Mouse (Mus musculus) neural tube, embryonic 10.5 days (tissue): ENCODE measurements around the gene Otud7a.

Source experiments
- DNase-seq: peaks from one replicate; pipeline ENCODE4 v3.0.0-alpha.2; 2017; ENCODE audit warnings: low spot score; ENCODE audit errors: extremely low spot score

The Otud7a gene

DNA sequence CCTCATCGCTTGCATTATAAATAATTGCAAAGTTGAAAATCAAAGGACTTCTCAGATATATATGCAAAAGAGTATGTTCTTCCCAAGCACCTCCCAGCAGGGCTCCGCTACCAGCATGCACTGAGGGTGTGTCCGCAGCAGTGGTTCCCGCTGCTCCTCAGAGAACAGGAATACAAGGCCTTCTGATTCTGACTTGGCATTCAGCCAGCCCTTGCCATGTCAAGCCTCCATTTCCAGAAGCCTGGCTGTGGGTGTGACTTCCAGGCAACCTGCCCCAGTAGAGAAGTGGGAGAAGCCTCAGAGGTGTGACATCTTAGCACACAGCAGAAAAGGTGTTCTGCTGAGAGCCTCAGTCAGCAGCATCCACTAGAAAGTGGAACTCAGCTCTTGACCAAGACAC, 253.4 kb downstream of the Otud7a start:
- DNase-seq: no peak

DNA sequence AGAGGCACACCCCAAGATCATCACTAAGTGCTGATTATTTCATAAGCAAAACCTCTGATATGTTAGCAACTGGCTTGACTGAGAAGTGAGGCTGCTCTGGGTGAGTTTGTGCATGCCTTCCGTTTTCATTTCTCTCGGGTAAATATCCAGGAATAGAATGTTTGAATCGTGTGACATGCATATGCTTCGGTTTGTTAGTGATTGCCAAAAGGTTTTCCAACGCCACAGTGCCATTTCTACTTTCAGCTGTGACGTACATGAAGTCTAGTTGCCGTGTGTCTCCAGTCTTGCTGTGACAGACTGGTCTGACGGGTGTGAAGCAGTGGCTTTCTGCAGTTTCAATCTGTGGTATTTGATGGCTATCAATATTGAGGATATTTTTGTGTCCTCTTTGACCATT, 273.4 kb downstream of the Otud7a start:
- no peak for DNase-seq

- DNase-seq: no peak
These were observed 274.8 kb downstream of the Otud7a start for GRCm38 (mm10) chr7:63719183-63719944.

DNA sequence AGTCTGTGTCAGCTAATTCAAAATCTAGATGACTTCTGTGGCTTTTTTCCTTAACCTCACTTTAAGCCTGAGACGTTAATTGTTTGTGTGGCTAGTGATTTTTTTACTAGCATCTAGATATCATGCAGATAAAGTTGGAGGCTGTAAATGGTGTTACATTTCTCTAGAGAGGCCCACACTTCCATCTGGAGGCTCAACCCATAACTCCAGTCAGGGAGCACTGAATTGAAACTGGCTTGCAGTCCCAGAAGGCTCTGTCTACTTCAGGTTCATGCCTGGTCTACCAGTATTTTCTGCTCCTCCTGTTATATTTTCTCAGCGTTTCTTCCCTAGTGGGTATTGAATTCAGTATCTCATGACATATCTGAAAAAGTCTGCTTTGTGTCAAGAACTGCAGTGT, 276.1 kb downstream of the Otud7a start:
- no peak for DNase-seq

GRCm38 (mm10) chr7:63725040-63725729, 280.6 kb downstream of the Otud7a start:
- no peak for DNase-seq

- DNase-seq: no peak
These were observed 285.1 kb downstream of the Otud7a start for GRCm38 (mm10) chr7:63729605-63730004.

GRCm38 (mm10) chr7:63730012-63730411, 285.5 kb downstream of the Otud7a start:
- DNase-seq: no peak

DNA sequence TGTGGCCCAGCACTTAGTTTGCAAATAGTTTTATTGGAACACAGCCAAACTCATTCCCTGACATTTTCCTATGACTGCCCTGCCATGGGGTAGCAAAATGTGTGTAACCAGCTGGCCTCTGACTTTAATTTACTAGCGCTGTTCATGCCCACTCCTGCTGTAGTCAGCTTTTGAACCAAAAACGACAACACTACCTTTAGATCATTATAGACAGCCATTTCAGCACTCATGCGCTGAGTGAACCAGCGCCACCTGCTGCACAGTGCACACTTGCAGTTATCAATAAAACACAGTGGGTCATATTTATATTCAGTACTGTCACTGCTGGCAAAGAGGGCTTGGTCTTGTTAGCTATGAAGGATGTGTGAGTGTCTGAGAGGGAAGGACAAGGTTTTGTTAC, 293.2 kb downstream of the Otud7a start:
- DNase-seq: no peak

- DNase-seq: no peak
These were observed 293.6 kb downstream of the Otud7a start for GRCm38 (mm10) chr7:63738142-63738541.

DNA sequence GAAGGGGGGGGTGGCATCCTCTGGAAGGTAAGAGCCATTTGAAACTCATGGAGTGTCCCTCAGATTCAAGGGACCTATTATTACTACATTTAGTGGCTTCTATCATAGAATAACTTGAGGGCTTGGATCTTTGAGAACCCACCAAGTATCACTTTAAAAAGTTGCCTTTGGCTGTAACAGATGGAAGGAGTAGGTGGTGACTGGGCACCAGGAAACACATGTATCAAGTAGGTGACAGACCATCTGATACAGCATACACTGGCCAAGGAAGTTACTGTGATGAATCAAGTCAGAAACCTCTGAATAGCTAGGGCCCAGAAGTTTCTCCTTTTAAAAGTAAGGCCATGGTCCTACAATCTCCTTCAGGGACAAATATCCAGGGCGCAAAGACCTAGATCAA, 298.6 kb downstream of the Otud7a start:
- DNase-seq: no peak

DNA sequence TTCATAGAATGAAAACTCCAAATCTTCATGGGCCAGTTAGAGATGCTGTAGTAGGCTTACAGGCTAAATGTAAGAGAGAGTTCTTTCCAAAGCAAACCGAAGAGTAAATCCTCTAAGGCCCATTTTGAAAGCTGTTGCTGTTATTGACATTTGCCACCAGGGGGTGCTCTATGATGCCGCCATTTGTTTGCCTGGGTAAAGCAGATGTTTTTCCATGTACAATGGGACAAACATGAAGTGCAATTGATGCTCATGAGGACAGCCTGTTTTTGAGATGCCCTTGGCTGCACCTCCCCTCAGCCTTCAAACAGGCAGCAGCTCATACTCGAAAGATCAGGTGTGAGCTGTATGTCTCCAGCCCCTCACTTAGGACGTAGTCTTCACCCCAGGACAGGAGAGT, 307.5 kb downstream of the Otud7a start:
- DNase-seq: peak; percentile 52

- peak; percentile 46 for DNase-seq
These were observed 308.8 kb downstream of the Otud7a start for GRCm38 (mm10) chr7:63753274-63753751.

GRCm38 (mm10) chr7:63754573-63755475, 310.3 kb downstream of the Otud7a start:
- DNase-seq: peak; percentile 53

DNA sequence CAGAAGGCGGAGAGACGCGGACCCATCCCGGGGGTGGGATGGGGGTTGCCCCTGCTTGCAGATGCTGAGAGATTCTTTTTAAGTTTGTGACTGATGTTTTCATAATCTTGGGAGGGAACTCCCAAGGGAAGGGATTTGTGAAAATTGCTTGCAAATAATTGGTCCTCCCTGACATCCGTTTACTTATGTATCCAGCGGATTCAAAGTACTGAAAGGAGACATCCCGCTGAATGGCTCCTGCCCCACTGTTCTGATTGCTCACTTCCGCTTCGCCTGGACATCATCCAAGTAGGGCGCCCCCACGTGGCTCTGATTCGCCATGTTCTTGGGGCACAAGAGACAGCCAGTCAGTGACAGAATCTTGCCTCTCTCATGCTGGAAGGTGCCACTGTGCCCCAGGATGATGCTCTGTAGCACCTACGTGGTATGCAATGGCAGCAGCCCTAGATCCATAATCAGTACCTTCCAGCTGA, 311.0 kb downstream of the Otud7a start:
- DNase-seq: peak; percentile 85

DNA sequence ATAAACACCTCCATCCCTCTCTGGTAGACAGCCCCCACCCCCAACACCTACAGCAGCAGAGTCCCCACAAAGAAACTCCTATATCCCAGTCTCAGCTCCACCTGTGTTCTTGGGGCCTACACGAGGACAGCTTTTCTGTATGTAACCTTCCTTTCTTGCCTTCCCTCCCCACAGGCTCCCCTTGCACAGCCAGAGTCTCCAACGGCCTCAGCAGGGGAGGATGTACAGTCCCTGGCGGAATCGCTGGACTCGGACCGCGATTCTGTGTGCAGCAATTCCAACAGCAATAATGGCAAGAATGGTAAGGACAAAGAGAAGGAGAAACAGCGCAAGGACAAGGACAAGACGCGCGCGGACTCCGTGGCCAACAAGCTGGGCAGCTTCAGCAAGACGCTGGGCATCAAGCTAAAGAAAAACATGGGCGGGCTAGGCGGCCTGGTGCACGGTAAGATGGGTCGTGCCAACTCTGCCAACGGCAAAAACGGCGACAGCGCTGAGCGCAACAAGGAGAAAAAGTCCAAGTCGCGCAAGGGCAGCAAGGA, 312.7 kb downstream of the Otud7a start:
- DNase-seq: peak; percentile 35

GRCm38 (mm10) chr7:63757678-63758239, 313.2 kb downstream of the Otud7a start:
- DNase-seq: peak; percentile 49

GRCm38 (mm10) chr7:63758240-63758826, 313.8 kb downstream of the Otud7a start:
- DNase-seq: peak; percentile 46

DNA sequence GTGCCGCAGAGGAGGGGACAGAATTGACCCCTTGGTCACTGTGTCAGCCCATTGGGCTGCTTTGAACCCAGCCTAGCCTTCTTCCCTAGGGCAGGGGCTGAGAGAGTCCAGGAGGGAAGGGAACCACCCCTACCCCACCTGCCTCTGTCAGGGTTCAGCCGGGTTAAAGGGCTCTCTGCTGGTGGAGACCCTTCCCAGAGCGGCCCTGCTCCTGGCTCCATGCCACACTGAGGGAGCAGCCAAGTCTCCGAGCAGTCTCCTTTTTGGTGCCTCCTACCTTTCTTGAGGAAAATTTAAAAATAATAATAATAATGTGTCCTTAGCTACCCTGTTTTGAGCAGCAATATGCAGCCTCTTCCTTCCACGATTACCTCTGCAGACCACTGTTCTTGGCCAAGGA, 315.1 kb downstream of the Otud7a start:
- DNase-seq: no peak

DNA sequence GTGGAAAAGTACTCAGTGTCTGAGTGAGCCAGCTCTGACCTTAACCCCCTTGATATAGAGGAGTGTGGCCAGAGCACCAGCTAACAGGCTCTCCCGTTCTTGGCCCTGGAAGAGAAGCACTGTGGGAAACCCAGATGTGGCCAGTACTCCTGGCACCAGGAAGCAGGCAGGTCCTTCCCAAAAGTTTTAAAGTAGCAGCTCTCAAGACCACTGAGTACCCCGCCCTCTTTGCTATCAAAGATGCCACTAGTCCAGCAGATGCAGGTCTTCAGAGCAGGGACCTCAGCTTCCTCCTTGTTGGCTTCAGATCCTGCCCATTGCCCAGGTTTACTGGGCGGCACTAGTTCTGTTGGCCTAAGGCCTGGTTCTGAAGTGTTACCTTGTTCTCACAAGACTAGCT, 318.0 kb downstream of the Otud7a start:
- peak; percentile 7 for DNase-seq

GRCm38 (mm10) chr7:63768398-63769029, 324.0 kb downstream of the Otud7a start:
- DNase-seq: no peak
